Mouse (Mus musculus) ES-Bruce4 (cell line): Measurements from ENCODE around the gene Cdk5rap3. TPM values are rescaled to one million over a fixed set of nuclear protein-coding genes. Genes with fewer than 3 reads are reported as not detected.

Experiments
- H3K27ac ChIP-seq: 2 replicates; pipeline ENCODE4 v1.5.1; 2012; ENCODE audit warnings: low read length, inconsistent platforms; ENCODE audit not compliant: insufficient read depth
- H3K27me3 ChIP-seq: 2 replicates; pipeline ENCODE4 v1.6.1; 2012; ENCODE audit warnings: mild to moderate bottlenecking, low read length, inconsistent platforms; ENCODE audit not compliant: control insufficient read depth, poor library complexity, insufficient read depth, severe bottlenecking
- H3K36me3 ChIP-seq: 2 replicates; pipeline ENCODE4 v1.6.1; 2012; ENCODE audit warnings: inconsistent platforms, mild to moderate bottlenecking, low read length, moderate library complexity; ENCODE audit not compliant: control insufficient read depth, poor library complexity, insufficient read depth, severe bottlenecking
- H3K4me1 ChIP-seq: one replicate; pipeline ENCODE4 v1.8.1; 2011; ENCODE audit warnings: low read length; ENCODE audit not compliant: control insufficient read depth, insufficient read depth
- H3K4me3 ChIP-seq: 2 replicates; pipeline ENCODE4 v1.5.1; 2011; ENCODE audit warnings: low read depth, mild to moderate bottlenecking, low read length
- H3K9ac ChIP-seq: 2 replicates; pipeline ENCODE4 v1.6.1; 2012; ENCODE audit warnings: low read depth, mild to moderate bottlenecking, inconsistent platforms; ENCODE audit not compliant: poor library complexity, severe bottlenecking
- H3K9me3 ChIP-seq: replicated peaks from 2 replicates; pipeline ENCODE4 v1.6.1; 2012; ENCODE audit warnings: mild to moderate bottlenecking, low read length, inconsistent platforms; ENCODE audit not compliant: control insufficient read depth, poor library complexity, insufficient read depth, severe bottlenecking
- CTCF ChIP-seq: IDR thresholded peaks from one replicate; pipeline ENCODE4 v1.8.1; 2011; ENCODE audit warnings: low read depth, low read length
- EP300 ChIP-seq: IDR thresholded peaks from 2 replicates; pipeline ENCODE4 v1.6.1; 2011; ENCODE audit warnings: low read depth, low read length; ENCODE audit not compliant: insufficient read depth
- POLR2A ChIP-seq: IDR thresholded peaks from one replicate; pipeline ENCODE4 v1.8.1; 2011; ENCODE audit warnings: low read length; ENCODE audit not compliant: insufficient read depth
- polyA plus RNA-seq: library from polyadenylated mRNA; stranded (reverse); fragments of >200 nt; gene quantifications from 2 replicates; pipeline ENCODE4 v1.2.4, GENCODE M21; 2011; ENCODE audit warnings: low read depth; ENCODE audit not compliant: missing spikeins, insufficient read depth, insufficient read length

The Cdk5rap3 gene
- polyA plus RNA-seq, 1 experiment = 93.3 TPM

DNA sequence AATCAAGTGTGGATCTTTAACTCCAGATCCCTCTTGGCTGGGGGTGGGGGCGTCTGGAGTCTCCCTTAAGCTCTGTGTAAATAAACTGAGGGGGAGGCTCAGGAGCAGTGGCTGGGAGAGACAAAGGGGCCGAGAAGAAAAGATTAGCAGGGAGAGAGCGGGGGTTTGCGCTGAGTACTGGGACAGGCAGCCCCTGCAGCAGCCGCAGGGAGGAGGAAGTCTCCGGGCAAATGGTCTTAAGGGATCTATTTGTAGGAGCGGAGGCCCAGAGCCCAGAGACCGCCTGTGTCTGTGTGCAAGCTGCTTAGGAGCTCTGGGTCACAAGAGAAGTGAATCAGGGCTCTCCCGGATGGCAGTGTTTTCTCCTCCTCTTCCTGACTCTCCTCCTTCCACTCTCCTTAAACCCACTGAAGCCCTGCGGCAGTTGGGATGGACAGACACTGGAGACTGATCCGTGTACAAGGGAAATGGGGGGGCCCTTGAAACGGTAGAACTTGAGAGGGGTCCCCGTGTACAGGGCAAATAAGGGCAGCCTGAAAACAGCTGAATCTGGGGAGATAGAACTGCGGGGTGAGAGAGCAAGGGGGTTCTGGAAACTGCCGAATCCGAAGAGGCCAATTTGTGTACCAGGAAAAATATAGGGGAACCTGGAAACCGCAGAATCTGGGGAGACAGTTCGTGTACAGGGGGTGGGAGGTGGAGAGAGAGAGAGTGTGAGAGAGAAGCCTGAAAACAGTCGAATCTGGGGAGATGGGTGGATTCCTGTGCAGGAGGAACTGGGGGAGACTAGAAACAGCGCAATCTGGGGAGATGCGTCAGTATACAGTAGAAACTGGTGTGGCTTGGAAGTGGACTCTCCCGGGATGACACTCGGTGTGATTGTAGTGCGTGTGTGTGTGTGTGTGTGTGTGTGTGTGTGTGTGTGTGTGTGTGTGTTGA, 43.6 kb downstream of the Cdk5rap3 start:
- Histone ChIP-seq H3K27ac (peak overlapping the region; percentile 40; the same call in 1 of the 2 replicates), H3K9ac (peak overlapping the region; percentile 77), H3K36me3 (no peaks in the 10 kb centered on the region), H3K9me3 (no peaks in the 10 kb centered on the region), H3K4me3 (peak overlapping the region; percentile 41), H3K27me3 (no peaks in the 10 kb centered on the region), H3K4me1 (peaks cover 4% of the 10 kb centered on the region)
- no peak for TF ChIP-seq CTCF
- TF ChIP-seq EP300 = no peak
- TF ChIP-seq POLR2A = no peak

DNA sequence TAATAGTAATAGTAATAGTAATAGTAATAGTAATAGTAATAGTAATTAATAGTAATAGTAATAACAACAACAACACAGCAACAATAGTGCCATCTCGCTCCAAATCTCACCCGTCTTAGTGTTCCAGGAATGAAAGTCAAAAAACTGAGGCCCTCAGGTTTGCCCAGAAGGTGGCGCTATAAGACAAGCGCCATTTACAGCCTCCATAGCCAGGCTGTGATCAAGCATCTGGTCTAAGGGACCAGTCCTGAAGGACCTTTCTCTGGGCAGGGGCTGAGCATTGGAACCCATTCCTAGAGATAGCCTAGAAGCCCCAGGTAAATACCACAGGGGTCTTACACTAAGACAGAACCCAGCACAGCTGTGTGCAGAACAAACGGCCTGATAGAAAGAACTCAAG, 49.1 kb downstream of the Cdk5rap3 start:
- TF ChIP-seq CTCF (peak; percentile 87), EP300 (no peak)
- Histone ChIP-seq H3K27me3 (no peaks in the 10 kb centered on the region), H3K4me3 (peak overlapping the region; percentile 37), H3K27ac (no peak overlapping the region), H3K36me3 (no peaks in the 10 kb centered on the region), H3K4me1 (no peaks in the 10 kb centered on the region), H3K9me3 (no peaks in the 10 kb centered on the region), H3K9ac (peak overlapping the region; percentile 64)

DNA sequence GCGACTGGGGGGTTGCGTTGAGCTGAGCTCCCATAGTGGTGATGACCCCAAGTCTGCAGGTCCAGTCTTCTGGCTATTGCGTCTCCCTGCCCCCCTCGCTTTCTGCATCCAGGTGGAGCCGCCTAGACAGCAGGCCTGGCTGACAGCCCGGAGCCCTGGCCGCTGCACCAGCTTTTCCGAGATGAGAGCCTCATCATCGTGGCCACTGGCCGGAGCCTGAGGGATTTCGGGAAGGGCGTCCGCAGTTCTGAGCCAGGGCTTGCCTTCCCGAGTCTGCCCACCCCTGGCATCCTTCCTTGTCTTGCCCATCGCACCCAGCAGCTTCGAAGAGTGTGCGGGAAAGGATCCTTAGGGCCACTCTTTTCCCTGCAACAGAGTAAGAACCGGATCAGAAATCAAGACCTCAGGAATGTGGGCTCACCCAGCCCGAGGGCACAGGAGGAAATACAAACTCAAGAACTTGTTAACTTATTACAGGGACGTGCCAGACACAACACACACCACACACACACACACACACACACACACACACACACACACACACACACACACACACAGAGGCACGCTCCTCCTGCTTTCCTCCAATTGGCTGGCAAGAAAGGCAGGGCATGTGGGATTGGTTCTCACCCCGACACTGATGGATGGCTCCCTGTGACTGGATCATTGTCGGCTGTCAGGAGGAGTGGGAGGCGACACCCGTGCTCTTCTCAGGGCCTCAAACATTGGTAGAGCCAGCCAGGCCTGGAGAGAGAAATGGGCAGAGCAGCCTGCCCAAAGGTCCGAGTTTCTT, 52.9 kb downstream of the Cdk5rap3 start:
- H3K4me1 ChIP-seq = no peaks in the 10 kb centered on the region
- H3K4me3 ChIP-seq = no peak overlapping the region
- no peak for TF ChIP-seq CTCF
- no peak for TF ChIP-seq POLR2A
- TF ChIP-seq EP300 = no peak
- H3K36me3 ChIP-seq = no peaks in the 10 kb centered on the region
- H3K27me3 ChIP-seq = no peaks in the 10 kb centered on the region
- H3K9ac ChIP-seq = no peak overlapping the region
- no peaks in the 10 kb centered on the region for H3K9me3 ChIP-seq
- no peak overlapping the region for H3K27ac ChIP-seq

DNA sequence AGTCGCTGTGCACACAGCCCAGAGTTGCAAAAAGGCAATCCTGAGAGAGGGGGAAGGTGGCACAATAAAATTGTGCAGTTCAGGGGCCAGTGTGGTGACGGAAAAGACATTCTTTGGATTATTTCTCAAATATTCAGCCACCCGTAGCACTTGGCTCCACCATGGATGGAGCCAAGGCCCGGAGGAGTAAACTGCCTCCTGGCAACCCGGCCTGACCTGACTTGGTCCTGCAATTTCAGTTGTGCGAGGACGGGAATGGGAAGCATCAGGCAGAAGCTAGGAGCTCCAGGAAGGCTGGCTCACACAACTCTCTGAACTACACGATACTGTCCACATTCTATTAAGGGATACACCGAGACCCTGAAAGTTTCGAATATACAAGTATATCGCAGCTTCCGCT, 53.8 kb downstream of the Cdk5rap3 start:
- Histone ChIP-seq H3K9ac (no peak overlapping the region), H3K9me3 (no peaks in the 10 kb centered on the region), H3K4me3 (no peak overlapping the region), H3K36me3 (no peaks in the 10 kb centered on the region), H3K27ac (no peak overlapping the region), H3K27me3 (no peaks in the 10 kb centered on the region), H3K4me1 (no peaks in the 10 kb centered on the region)
- no peak for TF ChIP-seq CTCF
- no peak for TF ChIP-seq POLR2A
- no peak for TF ChIP-seq EP300

DNA sequence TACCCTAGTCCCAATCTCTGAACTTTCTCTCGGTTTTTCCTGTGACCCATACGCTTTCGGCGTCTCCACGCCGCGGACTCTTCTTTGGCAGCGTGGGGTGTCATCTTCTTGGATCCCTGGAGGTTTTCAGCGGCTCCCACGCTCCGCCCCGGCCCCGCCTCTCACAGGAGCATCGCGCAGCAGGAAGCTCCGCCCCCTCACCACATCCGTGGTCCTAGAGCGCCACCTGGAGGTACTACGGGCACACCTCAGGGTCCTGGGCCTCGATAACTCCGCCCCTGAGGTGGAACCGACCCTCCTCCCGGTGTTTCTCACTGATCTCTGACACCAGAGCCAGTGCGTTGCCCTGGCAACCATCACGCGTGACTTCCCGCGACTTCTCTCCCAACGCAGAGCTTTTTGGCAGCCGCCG, 54.4 kb downstream of the Cdk5rap3 start:
- peak overlapping the region; percentile 31 for H3K9ac ChIP-seq
- no peaks in the 10 kb centered on the region for H3K4me1 ChIP-seq
- no peak overlapping the region for H3K27ac ChIP-seq
- TF ChIP-seq POLR2A = no peak
- TF ChIP-seq CTCF = peak; percentile 95
- 0 out of 2 replicates have a peak, but pooled peaks have one; percentile 44 for TF ChIP-seq EP300
- H3K36me3 ChIP-seq = no peaks in the 10 kb centered on the region
- no peaks in the 10 kb centered on the region for H3K9me3 ChIP-seq
- peak overlapping the region; percentile 81 for H3K4me3 ChIP-seq
- no peaks in the 10 kb centered on the region for H3K27me3 ChIP-seq

DNA sequence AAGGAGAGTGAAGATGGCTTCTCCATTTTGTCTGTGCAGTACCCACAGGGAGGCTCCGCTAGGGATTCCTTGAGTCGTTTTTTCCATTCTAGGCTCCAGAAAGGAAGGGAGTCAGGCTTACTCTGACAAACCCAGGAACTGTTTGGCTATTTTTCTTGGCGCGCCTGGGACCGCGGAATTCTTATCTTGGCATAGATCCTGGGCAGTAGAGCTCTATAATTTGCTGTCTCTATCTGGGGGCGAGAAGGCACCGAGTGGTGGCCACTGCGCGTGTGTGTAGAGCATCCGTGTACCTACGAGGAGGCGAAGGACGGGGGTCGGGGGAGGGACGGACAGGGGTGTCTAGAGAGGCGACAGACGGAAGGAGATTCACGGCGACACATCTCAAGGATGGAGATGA, 54.9 kb downstream of the Cdk5rap3 start:
- Histone ChIP-seq H3K4me1 (no peaks in the 10 kb centered on the region), H3K36me3 (no peaks in the 10 kb centered on the region), H3K27me3 (no peaks in the 10 kb centered on the region), H3K9ac (peak overlapping the region; percentile 31), H3K9me3 (no peaks in the 10 kb centered on the region), H3K27ac (no peak overlapping the region), H3K4me3 (peak overlapping the region; percentile 81)
- no peak for TF ChIP-seq CTCF
- TF ChIP-seq POLR2A = no peak
- TF ChIP-seq EP300 = no peak
